Comparison of ENCODE assay signal across 10 mouse cellular contexts in the genomic region with DNA sequence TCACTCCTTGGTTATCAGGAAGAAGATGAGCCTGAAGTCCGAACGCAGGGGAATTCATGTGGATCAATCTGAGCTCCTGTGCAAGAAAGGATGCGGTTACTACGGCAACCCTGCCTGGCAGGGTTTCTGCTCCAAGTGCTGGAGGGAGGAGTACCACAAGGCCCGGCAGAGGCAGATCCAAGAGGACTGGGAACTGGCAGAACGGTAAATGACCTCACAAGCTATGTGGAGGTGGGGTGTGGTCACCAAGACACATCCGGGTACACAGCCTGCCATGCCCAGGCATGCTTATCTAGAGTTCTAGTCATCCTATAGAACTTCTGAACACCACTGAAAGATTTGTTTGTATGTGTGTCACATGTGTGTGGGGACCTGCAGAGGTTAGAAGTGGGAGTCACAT. TPM values are rescaled to one million over a fixed set of nuclear protein-coding genes. Genes with fewer than 3 reads are reported as not detected.
DNase-seq lines count a peak whose midpoint lies in the region; ATAC-seq and TF ChIP-seq lines count a peak whose summit lies in the region.
"Had no signal": no experiment of that assay in that cellular context is flagged by ENCODE, and none has a peak within 500 bp of the region (broad histone marks: within the 10 kb centered on the region; RNA-seq: fewer than 3 reads in every experiment).

No protein-coding gene starts in this region.

- H3K4me2 ChIP-seq in intestine, embryonic 16.5 days (ENCODE audit: low read depth, low read length) = no peak overlapping the region

- H3K4me3 ChIP-seq in gastrocnemius, adult 2 months = no peak overlapping the region
- no peak overlapping the region for H3K4me3 ChIP-seq in G1E (ENCODE audit: low read depth, low read length)
- H3K4me3 ChIP-seq in intestine, embryonic 16.5 days (ENCODE audit: low read length) = no peak overlapping the region

- no peak overlapping the region for H3K9ac ChIP-seq in intestine, embryonic 16.5 days (ENCODE audit: low read depth, low read length)

- WGBS in intestine, embryonic 16.5 days = 54% methylated on average over 7 of the region's 7 CpGs

- peak; percentile 57 for ATAC-seq in G1E (ENCODE audit: extremely low read depth, insufficient number of reproducible peaks, low FRiP score, poor library complexity, severe bottlenecking)
- ATAC-seq in intestine, embryonic 16.5 days = peak; percentile 75
- peak; percentile 31 for ATAC-seq in megakaryocyte-erythroid progenitor cell, adult 5-6 weeks (replicated peaks; ENCODE audit: low FRiP score, low TSS enrichment, poor library complexity, severe bottlenecking)
- ATAC-seq in CD4-positive, CD25-positive, alpha-beta regulatory T cell, adult 4 months = no peak

- H3K27me3 ChIP-seq in G1E (ENCODE audit: insufficient read depth, low read length) = no peaks in the 10 kb centered on the region
- H3K27me3 ChIP-seq in intestine, embryonic 16.5 days (replicated peaks; ENCODE audit: control insufficient read depth, insufficient read depth, low read length) = no peaks in the 10 kb centered on the region

- intact Hi-C loops in gastrocnemius, adult 2 months (cut with DNase I) = no loop called here

- H3K36me3 ChIP-seq in G1E (replicated peaks) = peaks cover 76% of the 10 kb centered on the region
- H3K36me3 ChIP-seq in intestine, embryonic 16.5 days (ENCODE audit: control insufficient read depth, insufficient read depth, low read length) = peaks cover 8% of the 10 kb centered on the region; the same call in 1 of the 2 replicates

- DNase-seq in gastrocnemius, adult 2 months = no peak
- no peak for DNase-seq in gastrocnemius, adult 18-20 months (ENCODE audit: low spot score)
- no peak for DNase-seq in G1E (ENCODE audit: low spot score)
- DNase-seq in adrenal gland, postnatal 36 days = no peak
- no peak for DNase-seq in lung, postnatal 25 days (ENCODE audit: low spot score)
- DNase-seq: gastrocnemius, postnatal 25 days; kidney, postnatal 10 days had no signal

- TF ChIP-seq CTCF in gastrocnemius, adult 2 months (IDR thresholded peaks at IDR 0.05) = no peak
- TF ChIP-seq CTCF in G1E (IDR thresholded peaks at IDR 0.05; ENCODE audit: low read depth, low read length) = no peak

- peak overlapping the region; percentile 16 for H3K27ac ChIP-seq in gastrocnemius, adult 2 months
- H3K27ac ChIP-seq in intestine, embryonic 16.5 days (ENCODE audit: low read length) = no peak overlapping the region

- peaks cover 30% of the 10 kb centered on the region for H3K4me1 ChIP-seq in G1E (ENCODE audit: insufficient read depth, low read depth, low read length)
- peaks cover 6% of the 10 kb centered on the region for H3K4me1 ChIP-seq in intestine, embryonic 16.5 days (ENCODE audit: control insufficient read depth, insufficient read depth, low read length)

- no peaks in the 10 kb centered on the region for H3K9me3 ChIP-seq in G1E (replicated peaks)
- no peaks in the 10 kb centered on the region for H3K9me3 ChIP-seq in intestine, embryonic 16.5 days (ENCODE audit: control insufficient read depth, low read length)

RNA-seq across cellular contexts. Expression of a gene that starts 15.8 kb away (rescaled TPM):
- 100 to 1,000 TPM in 1 of 2 experiments, 10 to 100 TPM in 1; 90.5 to 140 TPM for total RNA-seq in gastrocnemius, adult 2 months (2021)
- 100 to 1,000 TPM in 1 of 2 experiments, 10 to 100 TPM in 1; 91.2 to 116 TPM for total RNA-seq in gastrocnemius, adult 18-20 months (2021)
- 44.0 and 48.2 TPM in 2 replicates for total RNA-seq in G1E (2014; fragmentation: Nextera tagmentation)
- total RNA-seq in G1E (2017) = 52.9 and 80.4 TPM in 2 replicates
- 18.5 and 23.4 TPM in 2 replicates for polyA plus RNA-seq in G1E (2012)
- 26.1 and 26.8 TPM in 2 replicates for polyA plus RNA-seq in intestine, embryonic 16.5 days (2015; fragmentation: Nextera tagmentation; extraction: Ambion mirVana)
- 45.4 and 46.7 TPM in 2 replicates for total RNA-seq in megakaryocyte-erythroid progenitor cell, adult 5-6 weeks (2014; fragmentation: Nextera tagmentation)
- total RNA-seq in megakaryocyte-erythroid progenitor cell, adult 5-6 weeks (2017) = 56.0 and 60.5 TPM in 2 replicates
- total RNA-seq in adrenal gland, postnatal 36 days (2021) = 10 to 100 TPM; 39.3 to 47.9 TPM
- 10 to 100 TPM; 32.1 to 43.4 TPM for polyA plus RNA-seq in CD4-positive, CD25-positive, alpha-beta regulatory T cell, adult 4 months (2017; shearing (Covaris generic))

RNA-seq across cellular contexts. Expression of a gene that starts 29.5 kb away (rescaled TPM):
- 10 to 100 TPM; 42.9 to 46.7 TPM for total RNA-seq in gastrocnemius, adult 2 months (2021)
- total RNA-seq in gastrocnemius, adult 18-20 months (2021) = 10 to 100 TPM; 43.4 to 44.3 TPM
- 62.4 and 63.5 TPM in 2 replicates for total RNA-seq in G1E (2014; fragmentation: Nextera tagmentation)
- 39.4 and 40.6 TPM in 2 replicates for total RNA-seq in G1E (2017)
- polyA plus RNA-seq in G1E (2012) = 27.3 and 34.6 TPM in 2 replicates
- polyA plus RNA-seq in intestine, embryonic 16.5 days (2015; fragmentation: Nextera tagmentation; extraction: Ambion mirVana) = 27.3 and 28.6 TPM in 2 replicates
- total RNA-seq in megakaryocyte-erythroid progenitor cell, adult 5-6 weeks (2014; fragmentation: Nextera tagmentation) = 42.5 and 48.7 TPM in 2 replicates
- total RNA-seq in megakaryocyte-erythroid progenitor cell, adult 5-6 weeks (2017) = 35.8 and 42.8 TPM in 2 replicates
- total RNA-seq in adrenal gland, postnatal 36 days (2021) = 10 to 100 TPM; 68.0 to 74.2 TPM
- 10 to 100 TPM; 10.7 to 15.0 TPM for polyA plus RNA-seq in CD4-positive, CD25-positive, alpha-beta regulatory T cell, adult 4 months (2017; shearing (Covaris generic))

RNA-seq across cellular contexts. Expression of a gene that starts 42.7 kb away (rescaled TPM):
- total RNA-seq in gastrocnemius, adult 2 months (2021) = 1 to 10 TPM; 2.4 to 2.9 TPM
- 1 to 10 TPM; 2.6 to 3.6 TPM for total RNA-seq in gastrocnemius, adult 18-20 months (2021)
- 5.0 and 6.9 TPM in 2 replicates for total RNA-seq in G1E (2014; fragmentation: Nextera tagmentation)
- total RNA-seq in G1E (2017) = 10.2 and 10.3 TPM in 2 replicates
- 7.8 and 10.3 TPM in 2 replicates for polyA plus RNA-seq in G1E (2012)
- 3.7 and 4.1 TPM in 2 replicates for polyA plus RNA-seq in intestine, embryonic 16.5 days (2015; fragmentation: Nextera tagmentation; extraction: Ambion mirVana)
- 5.0 and 12.8 TPM in 2 replicates for total RNA-seq in megakaryocyte-erythroid progenitor cell, adult 5-6 weeks (2014; fragmentation: Nextera tagmentation)
- 6.6 and 8.2 TPM in 2 replicates for total RNA-seq in megakaryocyte-erythroid progenitor cell, adult 5-6 weeks (2017)
- total RNA-seq in adrenal gland, postnatal 36 days (2021) = 10 to 100 TPM in 1 of 2 experiments, 1 to 10 TPM in 1; 8.6 to 14.6 TPM
- 1 to 10 TPM; 2.2 to 2.8 TPM for polyA plus RNA-seq in CD4-positive, CD25-positive, alpha-beta regulatory T cell, adult 4 months (2017; shearing (Covaris generic))
